Mouse (Mus musculus) adrenal gland, adult (tissue): ENCODE results near the gene Ankrd11.
A peak's percentile ranks its signal among the peaks of the same experiment; 100 is the strongest.
"Not testable (repeated sequence)": the region's sequence is repeated elsewhere in the genome, so short reads cannot be mapped to it uniquely, and the experiment has no call there.

Experiments used
- DNase-seq, 2 experiments: peaks; one replicate each; pipeline ENCODE4 v3.0.0; 2022 to 2023; ENCODE audit warnings: low spot score in 1 of 2; ENCODE audit not compliant: inconsistent age in 2 of 2

Ankrd11 gene

GRCm38 (mm10) chr8:123040110-123040650 is 1.9 kb downstream of the Ankrd11 start:
- peak in 1 of 2 experiments; percentile 71 for DNase-seq

GRCm38 (mm10) chr8:123039376-123040109 is 2.5 kb downstream of the Ankrd11 start:
- DNase-seq, result no peak

DNA sequence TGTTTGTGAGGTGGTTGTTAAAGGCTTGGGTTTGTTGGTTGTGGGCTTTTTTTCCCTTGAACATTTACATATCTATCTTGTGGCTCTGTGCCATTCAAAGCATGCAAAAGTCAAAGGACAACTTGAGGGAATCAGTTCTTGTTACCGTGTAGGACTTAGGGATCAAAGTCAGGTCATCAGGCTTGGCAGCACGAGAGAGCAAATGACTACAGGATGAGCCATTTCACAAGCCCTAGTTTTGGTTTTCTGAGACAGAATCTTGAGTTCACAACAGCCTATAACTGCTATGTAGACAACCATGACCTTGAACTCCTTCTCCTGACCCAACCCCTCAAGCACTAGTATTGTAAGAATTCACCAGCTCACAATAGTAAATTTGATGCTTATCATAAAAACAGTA is 3.7 kb downstream of the Ankrd11 start:
- peak in 1 of 2 experiments; percentile 66 for DNase-seq

DNA sequence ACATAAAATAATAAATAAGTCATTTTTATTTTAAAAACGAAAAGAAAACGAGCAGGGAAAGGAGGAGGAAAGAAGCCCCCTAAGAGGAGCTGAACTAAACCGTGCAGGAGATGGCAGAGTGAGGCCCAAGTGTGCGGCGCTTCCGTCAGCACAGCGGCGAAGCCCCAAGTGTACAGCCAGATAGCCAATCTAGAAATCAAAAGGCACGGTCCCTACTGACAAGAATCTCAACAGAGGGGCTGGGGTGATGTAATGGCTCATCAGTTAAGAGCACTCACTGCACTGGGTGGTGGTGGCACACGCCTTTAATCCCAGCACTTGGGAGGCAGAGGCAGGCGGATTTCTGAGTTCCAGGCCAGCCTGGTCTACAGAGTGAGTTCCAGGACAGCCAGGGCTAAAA is 4.6 kb downstream of the Ankrd11 start:
- no peak for DNase-seq

GRCm38 (mm10) chr8:123036956-123037355 is 5.1 kb downstream of the Ankrd11 start:
- DNase-seq, result peak in 1 of 2 experiments; percentile 55

DNA sequence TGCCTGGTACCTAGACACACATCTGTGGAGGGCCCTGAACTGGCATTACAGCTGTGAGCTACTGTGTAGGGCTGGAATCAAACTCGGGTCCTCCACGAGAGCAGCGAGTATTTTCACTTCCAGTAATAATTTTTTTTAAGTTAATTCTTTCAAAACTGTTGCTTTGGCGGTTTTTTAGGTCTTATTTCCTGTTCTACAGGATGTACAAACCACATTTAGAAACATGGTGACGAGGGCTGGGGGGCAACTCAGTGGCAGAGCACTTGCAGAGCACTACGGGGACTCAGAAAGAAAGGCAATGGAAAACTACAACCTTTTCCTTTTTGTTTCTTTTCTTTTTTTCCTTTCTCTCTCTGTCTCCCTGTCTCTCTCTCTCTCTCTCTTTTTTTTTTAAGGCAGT is 7.9 kb downstream of the Ankrd11 start:
- no peak for DNase-seq

GRCm38 (mm10) chr8:123033431-123033830 is 8.6 kb downstream of the Ankrd11 start:
- no peak for DNase-seq

DNA sequence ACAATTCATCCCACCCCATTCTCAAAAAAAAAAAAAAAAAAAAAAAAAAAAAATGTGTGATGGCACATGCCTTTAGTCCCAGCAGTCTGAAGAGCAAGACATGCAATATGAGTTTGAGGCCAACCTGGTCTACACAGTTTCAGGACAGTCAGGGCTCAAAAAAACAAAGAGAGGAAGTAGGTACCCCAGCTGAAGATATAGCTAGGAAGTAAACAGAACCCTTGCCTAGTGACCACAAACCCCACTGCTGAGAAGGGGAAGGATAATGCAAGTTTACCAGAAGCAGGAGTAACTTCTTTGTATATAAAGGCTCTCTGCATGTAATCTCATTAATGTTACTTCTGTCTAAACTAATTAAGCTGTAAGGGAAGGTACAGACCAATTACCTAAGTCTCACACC is 9.3 kb downstream of the Ankrd11 start:
- DNase-seq, result no peak

DNA sequence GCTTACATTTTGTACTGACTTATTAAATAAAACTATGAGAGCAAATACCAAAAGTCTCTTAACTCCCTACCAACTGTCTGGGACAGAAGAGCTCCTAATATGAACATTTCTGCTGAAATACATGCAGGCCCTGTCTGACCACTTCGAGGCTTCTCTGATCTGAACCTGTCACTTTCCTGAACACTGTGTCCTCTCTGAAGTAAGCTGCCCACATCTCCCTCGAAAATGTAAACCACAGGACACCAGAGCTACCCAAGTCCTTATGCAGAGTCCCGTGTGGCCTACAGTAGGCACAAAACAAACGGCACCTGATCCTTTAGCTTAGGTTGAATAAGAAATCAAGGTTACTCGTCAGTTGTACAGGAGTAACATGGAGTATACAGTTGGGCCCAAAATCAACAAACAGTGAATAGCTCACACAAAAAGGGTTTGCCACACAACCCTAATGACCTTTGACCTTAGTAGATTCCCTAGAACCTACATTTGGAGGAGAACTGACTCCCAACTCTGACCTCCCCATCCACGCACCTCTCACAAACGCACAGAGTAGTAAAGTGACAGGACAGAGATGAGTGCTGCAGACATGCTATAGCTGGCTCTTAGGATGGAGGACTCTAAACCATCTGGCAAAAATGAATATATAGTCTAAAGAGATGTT is 10.6 kb downstream of the Ankrd11 start:
- DNase-seq, result no peak

DNA sequence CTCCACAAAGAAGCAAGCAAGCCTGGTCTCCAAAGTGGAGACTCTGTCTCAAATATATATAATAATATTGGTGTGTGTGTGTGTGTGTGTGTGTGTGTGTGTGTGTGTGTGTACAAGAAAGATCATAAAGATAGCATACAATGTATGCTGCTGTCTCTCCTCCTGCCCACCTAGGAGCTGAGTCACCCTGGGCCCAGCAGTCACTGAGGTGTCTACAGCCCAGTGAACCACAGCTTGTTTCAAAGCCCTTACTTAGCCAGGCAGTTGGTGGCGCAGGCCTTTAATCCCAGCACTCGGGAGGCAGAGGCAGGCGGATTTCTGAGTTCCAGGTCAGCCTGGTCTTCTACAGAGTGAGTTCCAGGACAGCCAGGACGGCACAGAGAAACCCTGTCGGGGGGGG is 12.0 kb downstream of the Ankrd11 start:
- DNase-seq, result not testable (repeated sequence)

DNA sequence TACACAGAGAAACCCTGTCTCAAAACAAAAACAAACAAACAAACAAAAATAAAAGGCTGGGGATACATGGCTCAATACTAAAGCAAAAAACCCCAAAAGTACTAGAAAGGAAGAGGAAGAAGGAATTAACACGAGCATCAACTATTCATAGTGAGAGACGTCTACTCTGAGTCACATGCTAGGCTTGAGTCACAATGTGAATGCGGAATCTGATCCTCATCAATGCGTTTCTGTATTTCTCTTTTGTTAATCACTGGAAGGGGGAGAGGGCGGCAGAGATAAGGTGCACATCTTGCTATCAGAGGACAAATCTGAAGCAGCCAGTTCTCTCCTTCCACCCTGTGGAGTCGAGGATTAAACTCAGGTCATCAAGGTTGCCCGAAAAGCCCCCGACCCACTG is 14.3 kb downstream of the Ankrd11 start:
- no peak for DNase-seq

- peak in 1 of 2 experiments; percentile 69 for DNase-seq
Measured at GRCm38 (mm10) chr8:123025951-123026351, 16.1 kb downstream of the Ankrd11 start.

DNA sequence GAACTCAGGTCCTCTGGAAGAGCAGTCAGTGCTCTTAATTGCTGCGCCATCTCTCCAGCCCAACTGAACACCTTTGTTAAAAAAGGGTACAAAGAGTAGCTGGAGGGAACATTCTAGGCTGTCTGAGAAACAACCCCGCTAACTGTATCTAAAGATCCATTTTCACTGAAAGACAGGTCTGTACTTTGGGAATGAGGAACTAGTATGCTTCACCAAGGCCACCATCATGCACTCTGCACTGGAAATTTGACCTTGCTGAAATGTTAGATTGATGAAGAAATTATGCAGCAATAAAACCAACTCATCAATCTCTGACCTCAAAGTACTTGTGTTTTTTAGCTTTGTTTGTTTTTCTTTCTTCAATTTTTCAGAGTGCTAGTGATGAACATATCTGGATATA is 17.9 kb downstream of the Ankrd11 start:
- peak in 1 of 2 experiments; percentile 78 for DNase-seq

- DNase-seq, result peak in 1 of 2 experiments; percentile 54
Measured at GRCm38 (mm10) chr8:123022727-123023126, 19.4 kb downstream of the Ankrd11 start.

DNA sequence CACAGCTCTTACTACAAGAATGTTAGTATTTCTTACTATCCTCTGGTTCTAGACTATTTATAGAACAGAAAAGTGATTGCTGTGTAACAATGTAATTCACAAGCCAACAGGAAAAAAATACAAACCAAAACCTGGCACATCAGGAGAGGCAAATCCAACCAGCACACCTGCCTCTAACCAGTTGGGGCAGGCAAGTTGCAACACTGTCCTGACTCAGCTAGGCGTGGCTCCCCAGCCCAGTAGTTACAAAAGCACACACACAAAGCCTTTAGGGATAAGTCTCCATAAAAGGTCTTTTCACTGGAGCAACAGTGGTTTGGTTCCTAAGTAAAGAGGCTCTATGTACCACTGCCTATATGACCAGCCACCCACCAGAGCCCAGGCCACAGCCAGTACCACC is 20.8 kb downstream of the Ankrd11 start:
- peak in 1 of 2 experiments; percentile 74 for DNase-seq

DNA sequence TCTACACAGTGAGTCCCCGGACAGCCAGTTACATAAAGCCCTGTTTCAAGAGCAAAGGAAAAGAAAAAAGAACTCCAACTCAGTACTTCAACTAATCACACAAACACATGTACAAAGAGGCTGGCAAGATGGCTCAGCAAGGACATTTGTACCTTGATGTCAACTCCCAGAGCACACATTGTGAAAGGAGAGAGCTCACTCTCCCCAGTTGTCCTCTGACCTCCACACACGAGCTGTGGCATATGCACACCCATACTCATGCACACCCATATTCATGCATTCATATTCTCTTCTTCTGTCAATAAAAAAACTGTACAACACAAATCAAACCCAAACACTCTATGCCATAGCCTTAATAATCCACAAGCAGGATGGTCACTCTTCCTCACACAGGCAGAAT is 21.2 kb downstream of the Ankrd11 start:
- DNase-seq, result no peak

GRCm38 (mm10) chr8:123020084-123020483 is 22.0 kb downstream of the Ankrd11 start:
- DNase-seq, result no peak

DNA sequence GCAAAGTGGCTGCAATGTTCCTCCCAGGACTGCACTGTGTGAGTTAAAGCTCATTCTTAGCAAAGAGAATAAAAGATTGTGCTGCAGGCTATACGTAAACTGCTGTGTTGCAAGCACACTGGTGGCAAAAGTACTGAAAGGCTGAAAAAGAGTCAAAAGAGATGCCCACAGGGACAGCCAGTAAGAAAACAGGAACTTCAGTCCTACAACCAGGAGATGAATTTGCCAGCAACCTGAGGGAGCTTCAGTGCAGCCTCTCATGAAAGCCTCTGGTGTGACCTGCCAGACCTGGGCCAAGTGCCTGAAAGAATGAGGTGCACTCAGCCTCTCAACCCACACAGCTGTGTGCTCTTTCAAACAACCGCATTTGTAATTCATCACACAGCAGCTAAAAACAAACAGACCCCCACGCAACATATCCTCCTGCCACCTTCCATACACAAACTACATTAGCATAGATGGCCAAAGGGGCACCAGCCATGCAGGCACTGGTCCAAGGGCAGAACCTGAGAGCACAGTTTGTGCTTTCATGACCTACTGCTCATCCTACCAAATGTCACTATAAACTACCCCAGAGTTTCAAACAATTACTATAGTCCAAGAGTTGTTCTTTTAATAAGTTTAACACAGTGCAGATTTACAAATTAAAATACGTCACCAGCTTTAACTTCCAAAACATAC is 23.5 kb downstream of the Ankrd11 start:
- peak in 1 of 2 experiments; percentile 59 for DNase-seq

GRCm38 (mm10) chr8:123017143-123017542 is 24.9 kb downstream of the Ankrd11 start:
- no peak for DNase-seq

GRCm38 (mm10) chr8:123015074-123015473 is 27.0 kb downstream of the Ankrd11 start:
- DNase-seq, result no peak

GRCm38 (mm10) chr8:123014429-123014828 is 27.6 kb downstream of the Ankrd11 start:
- no peak for DNase-seq

DNA sequence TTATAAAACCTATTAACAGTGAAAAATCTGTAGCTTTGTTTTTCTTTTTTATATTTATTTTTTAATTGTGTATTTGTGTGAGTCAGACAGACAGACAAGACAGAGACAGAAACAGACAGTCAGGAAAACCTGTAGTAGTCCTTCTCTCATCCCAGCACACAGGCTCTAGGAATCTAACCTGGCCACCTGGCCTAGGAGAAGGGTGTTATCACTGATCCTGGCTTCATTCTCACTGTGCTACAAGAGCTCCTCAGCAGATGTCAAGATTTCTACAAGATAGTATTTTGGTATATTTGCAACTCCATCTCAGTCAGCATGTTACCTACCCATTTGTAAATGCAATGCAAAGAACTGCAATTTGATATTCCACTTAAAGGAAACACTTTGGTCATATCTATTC is 30.8 kb downstream of the Ankrd11 start:
- DNase-seq, result no peak
